Mouse (Mus musculus): ENCODE results near the gene Arhgef10l.

GRCm38 (mm10) chr4:140707615-140708014 lies 41.8 kb upstream of the Arhgef10l start:
- TF ChIP-seq CTCF (IDR thresholded peaks at IDR 0.05 in 2 of 3, conservative IDR thresholded peaks at IDR 0.05 in 1 of 3; ENCODE audit: control insufficient read depth in 1 of 3, insufficient read depth in 1 of 3, low read depth in 2 of 3, low read length in 3 of 3, poor library complexity in 1 of 3, severe bottlenecking in 1 of 3) (no peak), HCFC1 (IDR thresholded peaks at IDR 0.05; ENCODE audit: low read depth, low read length) (no peak), POLR2AphosphoS5 (IDR thresholded peaks at IDR 0.05; ENCODE audit: borderline replicate concordance, low read depth, low read length) (no peak), EP300 (IDR thresholded peaks at IDR 0.05; ENCODE audit: low read depth in 1 of 2, low read length in 2 of 2) (no peak), CHD1 (IDR thresholded peaks at IDR 0.05; ENCODE audit: low read depth, low read length) (no peak), ELF1 (IDR thresholded peaks at IDR 0.05; ENCODE audit: low read depth, low read length) (no peak), ZKSCAN1 (IDR thresholded peaks at IDR 0.05; ENCODE audit: low read depth, low read length) (no peak), POLR2A (IDR thresholded peaks at IDR 0.05; ENCODE audit: control insufficient read depth in 1 of 2, insufficient read depth in 1 of 2, low read depth in 1 of 2, low read length in 2 of 2, poor library complexity in 1 of 2) (no peak; a peak in 1 of 4 replicates), ETS1 (IDR thresholded peaks at IDR 0.05; ENCODE audit: low read depth, low read length) (no peak), USF1 (IDR thresholded peaks at IDR 0.05; ENCODE audit: low read depth, low read length) (no peak)
